In the genomic region with DNA sequence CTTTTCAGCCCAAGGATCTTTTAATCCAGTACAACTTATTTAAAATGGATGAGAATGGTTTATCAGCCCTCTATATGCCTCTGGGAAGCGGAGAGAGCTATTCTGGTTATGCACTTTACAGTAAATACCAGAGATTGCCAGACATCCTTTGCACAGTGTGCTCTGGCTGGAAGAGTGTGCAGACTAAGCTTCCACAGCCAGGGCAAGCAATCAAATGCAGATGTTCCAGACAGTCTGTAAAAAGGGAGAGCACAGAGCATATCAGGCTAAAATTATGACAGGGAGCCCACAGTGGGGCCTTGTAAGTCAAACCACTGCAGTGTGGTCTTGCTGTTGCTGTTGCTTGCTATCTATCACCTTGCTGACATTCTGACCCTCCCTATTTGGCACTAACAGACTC, we compare ENCODE assay signal across 18 mouse cellular contexts.
DNase-seq lines count a peak whose midpoint lies in the region; ATAC-seq lines count a peak whose summit lies in the region.
"Had no signal": no experiment of that assay in that cellular context is flagged by ENCODE, and none has a peak within 500 bp of the region (broad histone marks: within the 10 kb centered on the region; RNA-seq: fewer than 3 reads in every experiment).

No protein-coding gene starts in this region.

- no peaks in the 10 kb centered on the region for H3K4me1 ChIP-seq in lung, embryonic 16.5 days (replicated peaks; ENCODE audit: control insufficient read depth, insufficient read depth, low read length)
- peaks cover 8% of the 10 kb centered on the region; the same call in 1 of the 2 replicates for H3K4me1 ChIP-seq in embryonic facial prominence, embryonic 14.5 days (ENCODE audit: control insufficient read depth, insufficient read depth, low read length)
- H3K4me1 ChIP-seq in liver, embryonic 11.5 days (replicated peaks; ENCODE audit: control insufficient read depth, insufficient read depth, low read length): no peaks in the 10 kb centered on the region
- H3K4me1 ChIP-seq: forebrain, embryonic 13.5 days; hindbrain, embryonic 13.5 days; midbrain, embryonic 10.5 days had no signal

- H3K9ac ChIP-seq in lung, embryonic 16.5 days (ENCODE audit: low read length): no peak overlapping the region
- H3K9ac ChIP-seq in embryonic facial prominence, embryonic 14.5 days (ENCODE audit: low read depth, low read length): no peak overlapping the region
- H3K9ac ChIP-seq in liver, embryonic 11.5 days (ENCODE audit: low read depth, low read length): no peak overlapping the region
- H3K9ac ChIP-seq: forebrain, embryonic 13.5 days; hindbrain, embryonic 13.5 days; liver, embryonic 14.5 days had no signal

- peak; percentile 9 for DNase-seq in gastrocnemius, postnatal 14 days
- DNase-seq in gastrocnemius, postnatal 4 days (ENCODE audit: low spot score in 2 of 2): no peak
- no peak for DNase-seq in lung, adult 18-20 months
- DNase-seq in embryonic facial prominence, embryonic 14.5 days (ENCODE audit: low spot score): peak; percentile 84
- peak; percentile 11 for DNase-seq in skeletal muscle tissue, adult 2 months (ENCODE audit: low read depth, low spot score)
- no peak for DNase-seq in liver, embryonic 11.5 days (ENCODE audit: low spot score)
- DNase-seq: cerebellum, adult 2 months; cerebellum, postnatal 36 days; gastrocnemius, postnatal 10 days; kidney, adult 9 months; kidney, postnatal 36 days; right cerebral cortex, adult 18-20 months; thymus, postnatal 25 days had no signal

- intact Hi-C loops in gastrocnemius, postnatal 14 days (cut with DNase I; ENCODE audit: low total_unique reads): no loop called here

- no peaks in the 10 kb centered on the region for H3K9me3 ChIP-seq in lung, embryonic 16.5 days (ENCODE audit: control insufficient read depth, low read length)
- H3K9me3 ChIP-seq in embryonic facial prominence, embryonic 14.5 days (ENCODE audit: control insufficient read depth, low read length): no peaks in the 10 kb centered on the region
- H3K9me3 ChIP-seq in liver, embryonic 11.5 days (ENCODE audit: control insufficient read depth, low read length): no peaks in the 10 kb centered on the region
- H3K9me3 ChIP-seq: forebrain, embryonic 13.5 days; hindbrain, embryonic 13.5 days; midbrain, embryonic 10.5 days had no signal

- H3K4me3 ChIP-seq in lung, embryonic 16.5 days (ENCODE audit: low read length): no peak overlapping the region
- H3K4me3 ChIP-seq in embryonic facial prominence, embryonic 14.5 days (ENCODE audit: low read depth, low read length): no peak overlapping the region
- no peak overlapping the region for H3K4me3 ChIP-seq in liver, embryonic 11.5 days (ENCODE audit: low read depth, low read length)
- H3K4me3 ChIP-seq: forebrain, embryonic 13.5 days; hindbrain, embryonic 13.5 days; midbrain, embryonic 10.5 days had no signal

- H3K36me3 ChIP-seq in lung, embryonic 16.5 days (ENCODE audit: control insufficient read depth, insufficient read depth, low read length): no peaks in the 10 kb centered on the region
- H3K36me3 ChIP-seq in embryonic facial prominence, embryonic 14.5 days (ENCODE audit: control insufficient read depth, insufficient read depth, low read length): no peaks in the 10 kb centered on the region
- H3K36me3 ChIP-seq in liver, embryonic 11.5 days (ENCODE audit: control insufficient read depth, insufficient read depth, low read length): no peaks in the 10 kb centered on the region
- H3K36me3 ChIP-seq: hindbrain, embryonic 13.5 days; midbrain, embryonic 10.5 days had no signal

- no peaks in the 10 kb centered on the region for H3K27me3 ChIP-seq in lung, embryonic 16.5 days (ENCODE audit: control insufficient read depth, insufficient read depth, low read depth, low read length)
- H3K27me3 ChIP-seq in embryonic facial prominence, embryonic 14.5 days (replicated peaks; ENCODE audit: control insufficient read depth, insufficient read depth, low read length): no peaks in the 10 kb centered on the region
- no peaks in the 10 kb centered on the region for H3K27me3 ChIP-seq in liver, embryonic 11.5 days (replicated peaks; ENCODE audit: control insufficient read depth, insufficient read depth, low read length)
- H3K27me3 ChIP-seq: forebrain, embryonic 13.5 days; hindbrain, embryonic 13.5 days had no signal

- H3K27ac ChIP-seq in lung, embryonic 16.5 days (ENCODE audit: low read length): no peak overlapping the region
- no peak overlapping the region for H3K27ac ChIP-seq in embryonic facial prominence, embryonic 14.5 days (replicated peaks; ENCODE audit: low read depth, low read length)
- H3K27ac ChIP-seq in liver, embryonic 11.5 days (ENCODE audit: low read depth, low read length): no peak overlapping the region
- H3K27ac ChIP-seq: forebrain, embryonic 13.5 days; hindbrain, embryonic 13.5 days; liver, embryonic 14.5 days; midbrain, embryonic 10.5 days had no signal

- no peak overlapping the region for H3K4me2 ChIP-seq in lung, embryonic 16.5 days (ENCODE audit: low read depth, low read length)
- no peak overlapping the region for H3K4me2 ChIP-seq in embryonic facial prominence, embryonic 14.5 days (ENCODE audit: low read depth, low read length)
- H3K4me2 ChIP-seq in liver, embryonic 11.5 days: no peak overlapping the region
- H3K4me2 ChIP-seq: forebrain, embryonic 13.5 days; hindbrain, embryonic 13.5 days had no signal

- peak; percentile 34; the same call in 1 of the 2 replicates for ATAC-seq in lung, embryonic 16.5 days (ENCODE audit: low read depth)
- no peak for ATAC-seq in embryonic facial prominence, embryonic 14.5 days (ENCODE audit: low read depth)
- ATAC-seq in liver, embryonic 11.5 days (replicated peaks; ENCODE audit: low FRiP score): no peak
- ATAC-seq: forebrain, embryonic 13.5 days had no signal

- 70% methylated on average over 1 of the region's 1 CpGs for WGBS in lung, embryonic 16.5 days
- 51% methylated on average over 1 of the region's 1 CpGs for WGBS in embryonic facial prominence, embryonic 14.5 days
- WGBS in liver, embryonic 11.5 days: 60% methylated on average over 1 of the region's 1 CpGs

Comparison
In these comparisons a context has a peak if more than half of its experiments do, and no peak if none do; other contexts are left out.
1. DNase-seq: peak in gastrocnemius, postnatal 14 days (single experiment), embryonic facial prominence, embryonic 14.5 days (single experiment) and skeletal muscle tissue, adult 2 months (single experiment); none in gastrocnemius, postnatal 4 days (0 of 2), lung, adult 18-20 months (0 of 2) and liver, embryonic 11.5 days (single experiment).